Mouse (Mus musculus) right cerebral cortex, adult 18-20 months (tissue): Measurements from ENCODE around the gene Qrsl1.
A peak's percentile ranks its signal among the peaks of the same experiment; 100 is the strongest.

ENCODE experiments used
- DNase-seq: peaks from one replicate; pipeline ENCODE4 v3.0.0; 2022; ENCODE audit warnings: mixed read lengths

Qrsl1 gene

DNA sequence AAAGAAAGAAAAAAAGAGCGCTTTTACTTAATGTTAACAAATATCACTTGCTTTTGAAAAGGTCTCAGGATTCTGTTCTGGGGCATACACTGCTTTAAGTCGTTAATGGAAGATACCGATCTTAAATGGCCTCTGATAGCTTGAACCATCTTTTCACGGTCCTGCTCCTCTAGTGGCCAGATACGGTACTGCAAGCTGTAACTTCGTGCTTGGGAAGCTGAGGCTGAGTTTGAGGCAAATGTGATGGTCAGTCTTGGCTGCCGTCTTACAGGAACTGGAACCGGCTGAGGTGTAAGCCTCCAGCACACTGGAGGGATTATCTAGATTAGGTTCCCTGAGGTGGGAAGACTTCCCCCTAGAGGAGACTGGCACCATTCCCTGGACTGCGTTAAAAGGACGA is 30.8 kb downstream of the Qrsl1 start:
- no peak for DNase-seq

GRCm38 (mm10) chr10:43856351-43856750 is 45.2 kb downstream of the Qrsl1 start:
- DNase-seq: no peak

GRCm38 (mm10) chr10:43855916-43856315 is 45.6 kb downstream of the Qrsl1 start:
- no peak for DNase-seq

GRCm38 (mm10) chr10:43851898-43852297 is 49.6 kb downstream of the Qrsl1 start:
- DNase-seq: no peak

GRCm38 (mm10) chr10:43849478-43849877 is 52.1 kb downstream of the Qrsl1 start:
- no peak for DNase-seq

GRCm38 (mm10) chr10:43846141-43846622 is 55.4 kb downstream of the Qrsl1 start:
- DNase-seq: no peak

- DNase-seq: no peak
Observed at GRCm38 (mm10) chr10:43845442-43845841, 56.1 kb downstream of the Qrsl1 start.

- no peak for DNase-seq
Observed at GRCm38 (mm10) chr10:43841441-43841840, 60.1 kb downstream of the Qrsl1 start.

GRCm38 (mm10) chr10:43832868-43833267 is 68.7 kb downstream of the Qrsl1 start:
- DNase-seq: peak; percentile 2

- peak; percentile 10 for DNase-seq
Observed at GRCm38 (mm10) chr10:43830251-43831018, 71.1 kb downstream of the Qrsl1 start.

GRCm38 (mm10) chr10:43828686-43829015 is 72.9 kb downstream of the Qrsl1 start:
- no peak for DNase-seq

- no peak for DNase-seq
Observed at GRCm38 (mm10) chr10:43827958-43828685, 73.4 kb downstream of the Qrsl1 start.

- no peak for DNase-seq
Observed at GRCm38 (mm10) chr10:43826773-43827621, 74.5 kb downstream of the Qrsl1 start.

- no peak for DNase-seq
Observed at GRCm38 (mm10) chr10:43825696-43826095, 75.8 kb downstream of the Qrsl1 start.

GRCm38 (mm10) chr10:43824713-43825112 is 76.8 kb downstream of the Qrsl1 start:
- DNase-seq: no peak
